Mouse (Mus musculus) embryonic facial prominence, embryonic 11.5 days (tissue): ENCODE data around the gene Otub1. TPM values are rescaled to one million over a fixed set of nuclear protein-coding genes. Genes with fewer than 3 reads are reported as not detected.

ENCODE experiments used
- ATAC-seq: fragments of 200-750 bp; cut with Nextera tagmentation; replicated peaks from 2 replicates; pipeline ENCODE4 v1.8.0; 2017; ENCODE audit warnings: low read depth; ENCODE audit not compliant: insufficient number of reproducible peaks, low FRiP score, low TSS enrichment
- DNase-seq: peaks from one replicate; pipeline ENCODE4 v3.0.0-alpha.2; 2015; ENCODE audit warnings: low spot score
- H3K27ac ChIP-seq: fragments of 300-500 bp; sonication (generic); replicated peaks from 2 replicates; pipeline ENCODE4 v1.5.1; 2014; ENCODE audit warnings: mild to moderate bottlenecking, low read depth, low read length, control low read depth
- H3K27me3 ChIP-seq: fragments of 300-500 bp; sonication (generic); 2 replicates; pipeline ENCODE4 v1.6.1; 2014; ENCODE audit warnings: mild to moderate bottlenecking, low read length, moderate library complexity, mixed read lengths; ENCODE audit not compliant: control insufficient read depth, insufficient read depth
- H3K36me3 ChIP-seq: fragments of 300-500 bp; sonication (generic); replicated peaks from 2 replicates; pipeline ENCODE4 v1.6.1; 2014; ENCODE audit warnings: low read depth, mild to moderate bottlenecking, low read length, moderate library complexity, mixed read lengths; ENCODE audit not compliant: control insufficient read depth, insufficient read depth
- H3K4me1 ChIP-seq: fragments of 300-500 bp; sonication (generic); 2 replicates; pipeline ENCODE4 v1.6.1; 2014; ENCODE audit warnings: low read length, mixed read lengths; ENCODE audit not compliant: control insufficient read depth, insufficient read depth
- H3K4me2 ChIP-seq: fragments of 300-500 bp; sonication (generic); 2 replicates; pipeline ENCODE4 v1.6.1; 2014; ENCODE audit warnings: low read depth, mild to moderate bottlenecking, control low read depth, low read length, moderate library complexity
- H3K4me3 ChIP-seq: fragments of 300-500 bp; sonication (generic); 2 replicates; pipeline ENCODE4 v1.5.1; 2014; ENCODE audit warnings: low read depth, low read length, control low read depth
- H3K9ac ChIP-seq: fragments of 300-500 bp; sonication (generic); replicated peaks from 2 replicates; pipeline ENCODE4 v1.6.1; 2014; ENCODE audit warnings: mild to moderate bottlenecking, control low read depth, low read length
- H3K9me3 ChIP-seq: fragments of 300-500 bp; sonication (generic); replicated peaks from 2 replicates; pipeline ENCODE4 v1.6.1; 2016; ENCODE audit warnings: mild to moderate bottlenecking, low read length, inconsistent platforms, mixed read lengths; ENCODE audit not compliant: control insufficient read depth
- WGBS: fragments of 180-500 bp; shearing (Covaris S2); extraction: QIAGEN DNeasy Blood & Tissue Kit; methylation state at CpG from one replicate; pipeline ENCODE4 v1.1.7; 2014; 5-methylcytosine and 5-hydroxymethylcytosine counted together
- polyA plus RNA-seq: library from polyadenylated mRNA; unstranded; fragments of >200 nt; fragmentation: Nextera tagmentation; extraction: Ambion mirVana; gene quantifications from 2 replicates; pipeline ENCODE4 v1.2.1, GENCODE M21; 2014

The Otub1 gene
- 217 and 252 TPM in 2 replicates for polyA plus RNA-seq

DNA sequence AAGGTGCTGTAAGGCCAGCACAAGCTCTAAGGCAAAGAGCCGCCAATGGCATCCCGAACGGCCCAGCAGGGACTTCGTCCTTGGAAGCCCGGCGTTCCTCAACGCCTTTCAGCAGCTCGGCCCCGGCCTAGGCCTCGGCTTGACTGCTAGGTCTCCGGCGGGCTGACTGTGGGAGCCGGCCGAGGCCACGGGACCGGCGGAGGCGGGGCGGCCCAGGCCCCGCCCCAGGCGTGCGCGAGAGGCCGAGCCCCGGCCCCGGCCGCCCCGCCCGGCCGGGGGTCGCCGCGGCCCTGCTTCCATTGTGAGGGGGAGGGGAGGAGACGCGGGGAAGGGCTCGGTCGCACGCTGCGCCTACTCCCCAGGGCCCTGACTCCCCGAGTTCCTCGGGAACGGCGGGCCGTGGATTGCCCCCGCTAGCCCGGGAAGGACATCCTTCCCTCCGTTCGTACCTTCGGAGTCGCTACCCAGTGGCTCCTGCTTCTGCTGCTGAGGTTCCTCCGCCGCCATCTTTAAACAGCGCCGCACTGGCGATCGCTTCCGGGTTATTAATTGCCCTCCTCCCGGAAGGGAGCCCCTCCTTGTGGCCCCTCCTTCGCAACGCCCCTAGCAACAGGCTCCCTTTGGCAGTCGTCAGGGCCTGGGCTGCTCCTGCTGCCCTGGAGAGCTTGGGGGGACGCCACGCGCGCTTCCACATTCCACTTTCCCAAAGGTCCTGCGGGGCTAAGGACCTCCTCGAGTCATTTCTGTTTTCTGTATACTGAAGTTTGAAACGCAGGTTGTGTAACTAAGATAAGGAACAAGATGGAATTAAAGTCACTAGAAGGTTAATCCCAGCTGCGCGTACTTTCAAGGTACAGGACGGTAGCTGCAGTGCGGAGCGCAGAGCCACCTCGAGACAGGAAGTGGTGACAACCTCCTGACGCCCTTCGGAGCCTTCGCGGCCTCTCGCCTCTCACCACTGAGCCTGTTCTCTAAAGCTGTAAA, at the start of gene Otub1:
Gene Otub1, minus strand, starts transcription at position 564 of the 984 bp plus-strand sequence.
- Histone ChIP-seq H3K27me3 (no peaks in the 10 kb centered on the region), H3K4me1 (no peaks in the 10 kb centered on the region), H3K9ac (peak within 1 kb of the TSS; percentile 80), H3K36me3 (no peaks in the 10 kb centered on the region), H3K4me3 (peak within 1 kb of the TSS; percentile 83), H3K9me3 (no peaks in the 10 kb centered on the region), H3K27ac (peak within 1 kb of the TSS; percentile 93), H3K4me2 (peak within 1 kb of the TSS; percentile 68)
- ATAC-seq (peak; percentile 93), DNase-seq (peak; percentile 97)
- WGBS, result under 1% methylated on average over 77 of the region's 79 CpGs

DNA sequence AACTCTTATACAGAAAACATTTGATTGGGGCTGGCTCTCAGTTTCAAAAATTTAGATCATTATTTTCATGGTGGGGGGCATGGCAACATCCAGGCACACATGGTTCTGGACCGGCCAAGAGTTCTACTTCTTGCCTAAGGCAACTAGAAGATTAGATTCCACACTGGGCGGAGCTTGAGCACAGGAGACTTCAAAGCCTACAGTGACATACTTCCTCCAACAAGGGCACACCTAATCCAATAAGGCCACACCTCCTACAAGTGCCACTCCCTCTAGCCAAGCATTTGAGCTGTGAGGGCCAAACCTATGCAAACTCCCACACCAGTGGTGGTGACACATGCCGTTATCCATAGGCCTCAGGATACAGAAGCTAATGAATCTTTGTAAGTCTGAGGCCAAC, 39.9 kb upstream of the Otub1 start:
- DNase-seq (no peak), ATAC-seq (no peak)
- H3K9ac ChIP-seq, result no peak overlapping the region
- H3K27me3 ChIP-seq, result no peaks in the 10 kb centered on the region
- no peaks in the 10 kb centered on the region for H3K4me1 ChIP-seq
- H3K4me2 ChIP-seq, result no peak overlapping the region
- H3K4me3 ChIP-seq, result no peak overlapping the region
- H3K27ac ChIP-seq, result no peak overlapping the region
- no peaks in the 10 kb centered on the region for H3K36me3 ChIP-seq
- WGBS, result 75% methylated on average over 3 of the region's 3 CpGs
- no peaks in the 10 kb centered on the region for H3K9me3 ChIP-seq

DNA sequence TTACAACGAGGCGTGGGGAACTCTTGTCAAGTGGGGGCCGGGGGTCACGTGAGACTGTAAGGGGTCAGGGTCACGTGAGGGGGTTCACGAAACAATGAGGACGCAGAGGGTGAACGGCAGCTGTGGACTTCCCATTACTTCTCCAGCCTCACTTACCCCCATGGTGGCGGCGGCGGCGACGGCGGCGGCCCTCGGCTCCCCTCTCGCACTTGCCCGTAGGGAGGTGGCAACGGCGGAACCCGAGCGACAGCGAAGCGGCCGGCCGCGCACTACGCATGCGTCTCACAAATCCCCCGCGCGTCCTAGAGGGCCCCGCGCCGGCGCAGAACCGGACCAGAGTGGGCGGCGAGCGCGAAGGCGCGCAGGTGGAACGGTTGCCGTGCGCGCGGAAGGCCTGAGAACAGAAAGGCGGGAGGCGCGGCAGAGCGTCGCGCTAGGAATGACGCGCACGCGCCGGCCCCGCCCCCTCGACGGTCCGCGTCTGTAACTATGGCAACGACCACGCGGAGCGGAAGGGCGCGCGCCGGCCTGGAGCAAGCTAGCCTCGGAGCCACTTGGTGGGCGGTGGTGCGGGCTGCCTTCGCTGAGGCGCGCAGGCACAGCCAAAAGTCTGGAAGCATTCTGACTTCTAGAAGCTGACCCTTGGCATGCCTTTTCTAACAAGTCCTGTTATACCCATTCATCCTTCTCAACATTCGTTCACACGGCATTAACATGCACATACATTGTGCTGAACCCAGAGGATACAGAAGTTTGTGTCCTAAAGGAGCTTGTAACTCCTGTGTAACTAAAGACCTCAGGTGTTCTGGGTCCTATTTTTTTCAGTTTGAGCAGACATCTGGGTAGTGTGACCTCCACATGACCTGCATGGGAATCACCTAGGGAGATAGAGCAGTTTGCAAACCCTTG, 34.9 kb upstream of the Otub1 start, which contains the start of gene Naa40:
Gene Naa40, minus strand, starts transcription at position 402 of the 909 bp plus-strand sequence.
- Histone ChIP-seq H3K27ac (peak within 1 kb of the TSS; percentile 70), H3K9me3 (no peaks in the 10 kb centered on the region), H3K36me3 (no peaks in the 10 kb centered on the region), H3K9ac (peak within 1 kb of the TSS; percentile 86), H3K4me2 (peak within 1 kb of the TSS; percentile 90), H3K4me1 (no peaks in the 10 kb centered on the region; the same call in 1 of the 2 replicates), H3K27me3 (no peaks in the 10 kb centered on the region), H3K4me3 (peak within 1 kb of the TSS; percentile 75)
- peak; percentile 93 for ATAC-seq
- DNase-seq, result peak; percentile 96
- under 1% methylated on average over 80 of the region's 80 CpGs for WGBS

DNA sequence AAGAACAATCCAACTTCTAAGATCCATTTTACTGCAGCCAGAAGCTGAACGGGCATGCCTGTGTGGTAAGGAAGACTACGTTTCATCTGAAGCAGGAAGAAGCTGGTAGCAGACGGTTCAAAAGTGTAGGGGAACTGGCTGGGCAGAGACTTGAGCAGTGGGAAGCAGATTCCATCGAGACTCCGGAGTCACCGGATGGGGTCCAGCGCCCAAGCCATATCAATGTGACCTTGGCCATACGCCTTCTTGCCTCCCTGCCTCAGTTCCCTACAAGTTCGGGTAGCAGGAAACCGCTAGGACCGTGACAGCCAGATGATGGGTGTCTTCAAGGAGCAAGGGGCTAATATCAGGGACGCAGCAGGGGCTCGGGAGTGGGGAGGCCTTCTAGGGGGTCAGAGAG, 34.2 kb upstream of the Otub1 start:
- no peaks in the 10 kb centered on the region for H3K9me3 ChIP-seq
- H3K4me3 ChIP-seq, result peak overlapping the region; percentile 75
- peak; percentile 6 for DNase-seq
- H3K9ac ChIP-seq, result peak overlapping the region; percentile 86
- no peaks in the 10 kb centered on the region for H3K27me3 ChIP-seq
- WGBS, result 5% methylated on average over 13 of the region's 13 CpGs
- no peaks in the 10 kb centered on the region for H3K36me3 ChIP-seq
- no peaks in the 10 kb centered on the region; the same call in 1 of the 2 replicates for H3K4me1 ChIP-seq
- 0 out of 2 replicates have a peak, but pooled peaks have one; percentile 2 for ATAC-seq
- H3K4me2 ChIP-seq, result peak overlapping the region; percentile 90
- H3K27ac ChIP-seq, result peak overlapping the region; percentile 70; the same call in 1 of the 2 replicates

DNA sequence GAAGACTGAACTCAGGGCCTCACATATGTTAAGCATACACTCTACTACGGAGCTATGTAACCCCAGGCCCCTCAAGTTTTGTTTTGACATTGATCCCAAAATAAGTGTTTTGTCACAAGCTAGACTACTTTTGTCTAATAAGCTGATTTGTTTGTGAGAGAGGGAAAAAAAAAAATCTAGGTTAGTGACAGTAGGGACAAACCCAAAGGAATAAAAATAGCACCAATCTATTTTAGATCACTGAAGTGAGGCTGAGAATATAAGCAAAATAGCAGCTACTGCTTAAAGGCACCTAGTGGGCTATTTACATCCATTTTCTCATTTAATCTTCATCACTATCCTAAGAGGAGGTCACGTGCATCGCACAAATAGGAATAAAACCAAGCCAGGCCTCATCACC, 33.5 kb upstream of the Otub1 start:
- WGBS, result 89% methylated on average over 3 of the region's 3 CpGs
- peak overlapping the region; percentile 86 for H3K9ac ChIP-seq
- no peaks in the 10 kb centered on the region for H3K27me3 ChIP-seq
- H3K4me1 ChIP-seq, result no peaks in the 10 kb centered on the region; the same call in 1 of the 2 replicates
- no peaks in the 10 kb centered on the region for H3K9me3 ChIP-seq
- DNase-seq, result no peak
- ATAC-seq, result no peak
- no peak overlapping the region for H3K4me3 ChIP-seq
- H3K27ac ChIP-seq, result no peak overlapping the region
- H3K36me3 ChIP-seq, result no peaks in the 10 kb centered on the region
- peak overlapping the region; percentile 90; the same call in 1 of the 2 replicates for H3K4me2 ChIP-seq

DNA sequence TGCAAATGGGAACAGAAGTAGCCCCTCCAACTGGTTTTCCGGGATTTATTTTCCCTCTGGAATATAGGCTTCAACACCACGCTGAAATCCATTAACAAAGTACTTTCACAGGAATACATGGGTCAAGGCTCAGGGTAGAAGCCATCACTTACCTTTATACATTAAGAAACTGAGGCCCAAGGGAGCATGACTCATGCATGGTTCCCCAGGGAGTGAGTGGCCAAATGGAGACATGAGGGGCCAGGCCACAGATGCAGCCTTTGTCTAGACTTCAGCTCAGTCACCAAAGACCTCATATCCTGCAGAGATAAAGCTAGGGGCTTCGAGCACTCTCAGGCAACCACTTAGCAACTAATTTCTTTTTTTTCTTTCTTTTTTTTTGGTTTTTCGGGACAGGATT, 30.6 kb upstream of the Otub1 start:
- WGBS, result 92% methylated on average over 4 of the region's 4 CpGs
- Histone ChIP-seq H3K4me3 (no peak overlapping the region), H3K4me1 (no peaks in the 10 kb centered on the region; the same call in 1 of the 2 replicates), H3K27ac (no peak overlapping the region), H3K9ac (no peak overlapping the region), H3K27me3 (no peaks in the 10 kb centered on the region), H3K36me3 (peaks cover 4% of the 10 kb centered on the region), H3K4me2 (no peak overlapping the region), H3K9me3 (no peaks in the 10 kb centered on the region)
- ATAC-seq, result no peak
- no peak for DNase-seq

DNA sequence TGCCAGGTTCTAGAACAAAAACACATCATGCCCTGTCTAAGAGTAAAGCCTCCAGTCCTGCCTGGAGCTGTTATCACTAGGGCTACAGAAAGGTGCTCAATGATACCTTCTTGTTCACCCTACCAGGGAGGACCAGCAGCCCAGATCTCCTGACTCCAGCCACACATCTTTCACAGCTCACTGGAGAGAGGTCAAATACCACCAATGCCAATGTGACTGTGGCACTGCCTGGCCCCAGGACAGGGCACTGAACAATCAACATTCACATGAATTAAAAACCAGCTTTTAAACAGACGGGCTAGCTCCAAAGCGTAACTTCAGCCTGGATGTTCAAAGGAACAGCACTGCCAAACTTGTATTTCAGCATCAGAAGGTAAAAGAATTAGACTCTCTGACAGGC, 29.9 kb upstream of the Otub1 start:
- no peak overlapping the region for H3K27ac ChIP-seq
- no peaks in the 10 kb centered on the region for H3K27me3 ChIP-seq
- peaks cover 4% of the 10 kb centered on the region for H3K36me3 ChIP-seq
- no peaks in the 10 kb centered on the region for H3K9me3 ChIP-seq
- DNase-seq, result no peak
- WGBS, result 93% methylated on average over 2 of the region's 2 CpGs
- no peaks in the 10 kb centered on the region; the same call in 1 of the 2 replicates for H3K4me1 ChIP-seq
- H3K4me3 ChIP-seq, result no peak overlapping the region
- no peak overlapping the region for H3K9ac ChIP-seq
- ATAC-seq, result no peak
- no peak overlapping the region for H3K4me2 ChIP-seq
